Mouse (Mus musculus) liver, embryonic 15.5 days (tissue): ENCODE measurements around the gene Zup1. TPM values are rescaled to one million over a fixed set of nuclear protein-coding genes. Genes with fewer than 3 reads are reported as not detected.
"Not testable (repeated sequence)": the region's sequence is repeated elsewhere in the genome, so short reads cannot be mapped to it uniquely, and the experiment has no call there.

Experiments
- ATAC-seq: fragments of 200-750 bp; cut with Nextera tagmentation; 2 replicates; pipeline ENCODE4 v1.8.0; 2017; ENCODE audit warnings: moderate number of reproducible peaks, mild to moderate bottlenecking, moderate library complexity; ENCODE audit not compliant: insufficient read depth
- H3K27ac ChIP-seq: fragments of 300-500 bp; sonication (generic); replicated peaks from 2 replicates; pipeline ENCODE4 v1.5.1; 2015; ENCODE audit warnings: mild to moderate bottlenecking, inconsistent platforms
- H3K27me3 ChIP-seq: fragments of 300-500 bp; sonication (generic); 2 replicates; pipeline ENCODE4 v1.6.1; 2015; ENCODE audit warnings: mild to moderate bottlenecking, inconsistent platforms
- H3K36me3 ChIP-seq: fragments of 300-500 bp; sonication (generic); replicated peaks from 2 replicates; pipeline ENCODE4 v1.6.1; 2015; ENCODE audit warnings: moderate library complexity, mild to moderate bottlenecking, inconsistent platforms
- H3K4me1 ChIP-seq: fragments of 300-500 bp; sonication (generic); replicated peaks from 2 replicates; pipeline ENCODE4 v1.6.1; 2015; ENCODE audit warnings: inconsistent platforms
- H3K4me2 ChIP-seq: fragments of 300-500 bp; sonication (generic); 2 replicates; pipeline ENCODE4 v1.6.1; 2015; ENCODE audit warnings: moderate library complexity, mild to moderate bottlenecking, inconsistent platforms
- H3K4me3 ChIP-seq: fragments of 300-500 bp; sonication (generic); replicated peaks from 2 replicates; pipeline ENCODE4 v1.5.1; 2015; ENCODE audit warnings: mild to moderate bottlenecking, inconsistent platforms
- H3K9ac ChIP-seq: fragments of 300-500 bp; sonication (generic); 2 replicates; pipeline ENCODE4 v1.6.1; 2015; ENCODE audit warnings: moderate library complexity, mild to moderate bottlenecking, inconsistent platforms
- H3K9me3 ChIP-seq: fragments of 300-500 bp; sonication (generic); replicated peaks from 2 replicates; pipeline ENCODE4 v1.6.1; 2016; ENCODE audit warnings: inconsistent platforms
- WGBS: fragments of 180-500 bp; shearing (Covaris S2); methylation state at CpG from one replicate; pipeline ENCODE4 v1.1.7; 2015; ENCODE audit warnings: mixed read lengths; ENCODE audit not compliant: insufficient replicate concordance; 5-methylcytosine and 5-hydroxymethylcytosine counted together
- polyA plus RNA-seq: library from polyadenylated mRNA; unstranded; fragments of >200 nt; fragmentation: Nextera tagmentation; extraction: Ambion mirVana; gene quantifications from 2 replicates; pipeline ENCODE4 v1.2.1, GENCODE M21; 2015

The Zup1 gene
- polyA plus RNA-seq, 1 experiment from 2014 or later, result 7.7 TPM

GRCm38 (mm10) chr10:33904530-33905481 lies 46.3 kb downstream of the Zup1 start, which contains the start of gene Rsph4a:
Gene Rsph4a, plus strand, starts transcription at chr10:33905111.
- 6% methylated on average over 17 of the region's 17 CpGs for WGBS
- H3K9ac ChIP-seq, result no peak within 1 kb of the TSS
- peak; percentile 65 for ATAC-seq

GRCm38 (mm10) chr10:33901520-33901919 lies 49.5 kb downstream of the Zup1 start:
- H3K27ac ChIP-seq, H3K4me2 ChIP-seq, H3K4me3 ChIP-seq, H3K9ac ChIP-seq, ATAC-seq, H3K36me3 ChIP-seq, H3K27me3 ChIP-seq, H3K9me3 ChIP-seq, H3K4me1 ChIP-seq: not testable (repeated sequence)
- WGBS, result 48% methylated on average over 1 of the region's 1 CpGs

More at GRCm38 (mm10) chr10:33904530-33905481, 46.3 kb downstream of the Zup1 start, which contains the start of gene Rsph4a:
- Histone ChIP-seq H3K9me3 (no peaks in the 10 kb centered on the region), H3K4me3 (peak within 1 kb of the TSS; percentile 20), H3K36me3 (no peaks in the 10 kb centered on the region), H3K27ac (no peak within 1 kb of the TSS), H3K27me3 (no peaks in the 10 kb centered on the region), H3K4me1 (no peaks in the 10 kb centered on the region), H3K4me2 (peak within 1 kb of the TSS; percentile 57)

- not testable (repeated sequence) for H3K9me3 ChIP-seq, H3K4me3 ChIP-seq, H3K27me3 ChIP-seq, H3K4me1 ChIP-seq, H3K4me2 ChIP-seq, ATAC-seq, H3K9ac ChIP-seq, H3K27ac ChIP-seq, H3K36me3 ChIP-seq
- 66% methylated on average over 2 of the region's 2 CpGs for WGBS
These were observed 68.7 kb downstream of the Zup1 start for GRCm38 (mm10) chr10:33882411-33882810.

- no peak overlapping the region for H3K4me3 ChIP-seq
- no peak overlapping the region for H3K4me2 ChIP-seq
- H3K27ac ChIP-seq, result no peak overlapping the region
- H3K4me1 ChIP-seq, result no peaks in the 10 kb centered on the region
- no peak overlapping the region for H3K9ac ChIP-seq
- H3K27me3 ChIP-seq, result no peaks in the 10 kb centered on the region
- no peaks in the 10 kb centered on the region for H3K9me3 ChIP-seq
- H3K36me3 ChIP-seq, result no peaks in the 10 kb centered on the region
- 66% methylated on average over 2 of the region's 2 CpGs for WGBS
- no peak for ATAC-seq
These were observed 78.2 kb downstream of the Zup1 start for GRCm38 (mm10) chr10:33872672-33873398.

- H3K4me2 ChIP-seq, result no peak overlapping the region
- no peaks in the 10 kb centered on the region for H3K27me3 ChIP-seq
- no peaks in the 10 kb centered on the region for H3K4me1 ChIP-seq
- H3K36me3 ChIP-seq, result no peaks in the 10 kb centered on the region
- no peak overlapping the region for H3K4me3 ChIP-seq
- H3K9me3 ChIP-seq, result no peaks in the 10 kb centered on the region
- ATAC-seq, result no peak
- H3K27ac ChIP-seq, result no peak overlapping the region
- H3K9ac ChIP-seq, result no peak overlapping the region
- 9% methylated on average over 1 of the region's 1 CpGs for WGBS
These were observed 80.6 kb downstream of the Zup1 start for GRCm38 (mm10) chr10:33870441-33870840.

Other genes starting within 250 kb of the Zup1 start
- gene Sult3a2, start 164.6 kb downstream of the Zup1 start, polyA plus RNA-seq, result not detected in 2 replicates
- gene Sult3a1, start 93.5 kb downstream of the Zup1 start, polyA plus RNA-seq, result not detected in 2 replicates
- gene Rsph4a, start 46.2 kb downstream of the Zup1 start, polyA plus RNA-seq, result not detected in 2 replicates
- 31.0 and 33.4 TPM in 2 replicates for gene Rwdd1, start 68.4 kb upstream of the Zup1 start, polyA plus RNA-seq
- not detected in 2 replicates for gene Trappc3l, start 86.3 kb upstream of the Zup1 start, polyA plus RNA-seq
- not detected in 2 replicates for gene Calhm4, start 93.0 kb upstream of the Zup1 start, polyA plus RNA-seq
- gene Calhm5, start 145.2 kb upstream of the Zup1 start, polyA plus RNA-seq, result 0.02 and 0.05 TPM in 2 replicates
- 1.8 and 2.1 TPM in 2 replicates for gene Calhm6, start 176.7 kb upstream of the Zup1 start, polyA plus RNA-seq